Mouse (Mus musculus) layer of hippocampus, postnatal 10 days (tissue): ENCODE measurements around the gene Tbl3. TPM values are rescaled to one million over a fixed set of nuclear protein-coding genes. Genes with fewer than 3 reads are reported as not detected.

Experiments used
- DNase-seq, 2 experiments: peaks; one replicate each; pipeline ENCODE4 v3.0.0; 2021; ENCODE audit warnings: low spot score in 2 of 2
- long read RNA-seq: library from polyadenylated mRNA; stranded (forward); transcript quantifications from one replicate; pipeline ENCODE4 v2.0.0, GENCODE M21; 2023
- total RNA-seq, 2 experiments: library from RNA; stranded (reverse); gene quantifications; 2 replicates each; pipeline ENCODE4 v1.2.3; 2021

Gene Tbl3
- total RNA-seq = 10 to 100 TPM; 28.5 to 34.3 TPM
- long read RNA-seq, full-length matches to known transcripts = 26 of 34 reads
- long read RNA-seq, partial matches to known transcripts = 3 of 34 reads
- long read RNA-seq, other reads (novel, unspliced or antisense) = 5 of 34 reads

GRCm38 (mm10) chr17:24706982-24707800 lies at the start of gene Tbl3:
Gene Tbl3 (minus strand): TSS chr17:24707660.
- DNase-seq = peak; percentile 96

GRCm38 (mm10) chr17:24752415-24753394 lies 45.2 kb upstream of the Tbl3 start, which contains the start of gene Hs3st6:
Gene Hs3st6 (plus strand): TSS chr17:24752988.
- no peak for DNase-seq

GRCm38 (mm10) chr17:24751528-24751927 lies 44.1 kb upstream of the Tbl3 start:
- DNase-seq = no peak

GRCm38 (mm10) chr17:24746986-24747385 lies 39.5 kb upstream of the Tbl3 start:
- DNase-seq = no peak

- DNase-seq = peak; percentile 89 to 92
Observed at GRCm38 (mm10) chr17:24745526-24746497, 38.4 kb upstream of the Tbl3 start.

- no peak for DNase-seq
Observed at GRCm38 (mm10) chr17:24744381-24744780, 36.9 kb upstream of the Tbl3 start.

- DNase-seq = no peak
Observed at GRCm38 (mm10) chr17:24743896-24744295, 36.4 kb upstream of the Tbl3 start.

- no peak for DNase-seq
Observed at GRCm38 (mm10) chr17:24742307-24742706, 34.8 kb upstream of the Tbl3 start.

- DNase-seq = no peak
Observed at GRCm38 (mm10) chr17:24739926-24740325, 32.5 kb upstream of the Tbl3 start.

GRCm38 (mm10) chr17:24738238-24738637 lies 30.8 kb upstream of the Tbl3 start:
- DNase-seq = no peak

GRCm38 (mm10) chr17:24737135-24737810 lies 29.8 kb upstream of the Tbl3 start:
- DNase-seq = no peak

GRCm38 (mm10) chr17:24736330-24737051 lies 29.0 kb upstream of the Tbl3 start, which contains the start of gene Msrb1:
Gene Msrb1 (plus strand): TSS chr17:24736642.
- DNase-seq = peak; percentile 86 to 91

- DNase-seq = no peak
Observed at GRCm38 (mm10) chr17:24735446-24735845, 28.0 kb upstream of the Tbl3 start.

GRCm38 (mm10) chr17:24734513-24734912 lies 27.1 kb upstream of the Tbl3 start:
- no peak for DNase-seq

GRCm38 (mm10) chr17:24733434-24734050 lies 26.1 kb upstream of the Tbl3 start:
- no peak for DNase-seq

- no peak for DNase-seq
Observed at GRCm38 (mm10) chr17:24732233-24732935, 24.9 kb upstream of the Tbl3 start.

- DNase-seq = no peak
Observed at GRCm38 (mm10) chr17:24730787-24731186, 23.3 kb upstream of the Tbl3 start.

- DNase-seq = no peak
Observed at GRCm38 (mm10) chr17:24729067-24729466, 21.6 kb upstream of the Tbl3 start.
